Mouse (Mus musculus) lung, postnatal 10 days (tissue): ENCODE results near the gene Paip2b.
A peak's percentile ranks its signal among the peaks of the same experiment; 100 is the strongest.
"Not testable (repeated sequence)": the region's sequence is repeated elsewhere in the genome, so short reads cannot be mapped to it uniquely, and the experiment has no call there.

ENCODE experiments used
- DNase-seq: peaks from one replicate; pipeline ENCODE4 v3.0.0; 2021

Gene Paip2b

GRCm38 (mm10) chr6:83831606-83832123 lies at the start of gene Paip2b:
Gene Paip2b (minus strand): TSS chr6:83831741.
- peak; percentile 99 for DNase-seq

- peak; percentile 67 for DNase-seq
Observed at GRCm38 (mm10) chr6:83879815-83880214, 48.3 kb upstream of the Paip2b start.

- peak; percentile 71 for DNase-seq
Observed at GRCm38 (mm10) chr6:83867598-83868585, 36.4 kb upstream of the Paip2b start.

GRCm38 (mm10) chr6:83866954-83867597 lies 35.5 kb upstream of the Paip2b start, which contains the start of gene Zfp638:
Gene Zfp638 (plus strand): TSS chr6:83867109.
- peak; percentile 94 for DNase-seq

- DNase-seq: no peak
Observed at GRCm38 (mm10) chr6:83866423-83866822, 34.9 kb upstream of the Paip2b start.

GRCm38 (mm10) chr6:83863538-83863937 lies 32.0 kb upstream of the Paip2b start:
- DNase-seq: no peak

GRCm38 (mm10) chr6:83860033-83860432 lies 28.5 kb upstream of the Paip2b start:
- no peak for DNase-seq

- no peak for DNase-seq
Observed at GRCm38 (mm10) chr6:83857476-83857875, 25.9 kb upstream of the Paip2b start.

- DNase-seq: no peak
Observed at GRCm38 (mm10) chr6:83849446-83849845, 17.9 kb upstream of the Paip2b start.

- no peak for DNase-seq
Observed at GRCm38 (mm10) chr6:83846141-83846540, 14.6 kb upstream of the Paip2b start.

- no peak for DNase-seq
Observed at GRCm38 (mm10) chr6:83844913-83845312, 13.4 kb upstream of the Paip2b start.

- DNase-seq: no peak
Observed at GRCm38 (mm10) chr6:83840086-83840485, 8.5 kb upstream of the Paip2b start.

GRCm38 (mm10) chr6:83838046-83838445 lies 6.5 kb upstream of the Paip2b start:
- DNase-seq: no peak

GRCm38 (mm10) chr6:83836826-83837225 lies 5.3 kb upstream of the Paip2b start:
- no peak for DNase-seq

- DNase-seq: not testable (repeated sequence)
Observed at GRCm38 (mm10) chr6:83832393-83832792, 852 bp upstream of the Paip2b start.

GRCm38 (mm10) chr6:83830941-83831605 lies 468 bp downstream of the Paip2b start:
- DNase-seq: no peak

GRCm38 (mm10) chr6:83821856-83822255 lies 9.7 kb downstream of the Paip2b start:
- DNase-seq: no peak

- DNase-seq: no peak
Observed at GRCm38 (mm10) chr6:83820727-83821515, 10.6 kb downstream of the Paip2b start.

GRCm38 (mm10) chr6:83818996-83819395 lies 12.5 kb downstream of the Paip2b start:
- DNase-seq: no peak

- DNase-seq: no peak
Observed at GRCm38 (mm10) chr6:83815801-83816200, 15.7 kb downstream of the Paip2b start.

- no peak for DNase-seq
Observed at GRCm38 (mm10) chr6:83802846-83803245, 28.7 kb downstream of the Paip2b start.

GRCm38 (mm10) chr6:83802033-83802432 lies 29.5 kb downstream of the Paip2b start:
- no peak for DNase-seq
